Mouse (Mus musculus) cerebellum, adult 2 months (tissue): ENCODE results near the gene Foxp1. TPM values are rescaled to one million over a fixed set of nuclear protein-coding genes. Genes with fewer than 3 reads are reported as not detected.

Source experiments
- DNase-seq, 2 experiments: peaks; one replicate each; pipeline ENCODE4 v3.0.0; 2021
- H3K27ac ChIP-seq: fragments of 200-500 bp; 2 replicates; pipeline ENCODE4 v1.5.1; 2012; ENCODE audit warnings: low read length, control low read depth, inconsistent platforms; ENCODE audit not compliant: insufficient read depth
- H3K27me3 ChIP-seq: fragments of 200-500 bp; 2 replicates; pipeline ENCODE4 v1.6.1; 2012; ENCODE audit warnings: inconsistent platforms, mild to moderate bottlenecking, low read length, moderate library complexity; ENCODE audit not compliant: control insufficient read depth, insufficient read depth
- H3K4me1 ChIP-seq: fragments of 200-500 bp; 2 replicates; pipeline ENCODE4 v1.6.1; 2011; ENCODE audit warnings: low read length; ENCODE audit not compliant: control insufficient read depth, insufficient read depth
- H3K4me3 ChIP-seq: fragments of 200-500 bp; replicated peaks from 2 replicates; pipeline ENCODE3; 2011; ENCODE audit warnings: mild to moderate bottlenecking, low read depth, low read length, control low read depth; ENCODE audit not compliant: insufficient read depth
- CTCF ChIP-seq: fragments of 200-500 bp; IDR thresholded peaks from 2 replicates; pipeline ENCODE4 v1.5.1; 2011; ENCODE audit warnings: low read depth, mild to moderate bottlenecking, control low read depth, low read length, moderate library complexity, borderline replicate concordance; ENCODE audit not compliant: insufficient read depth
- POLR2A ChIP-seq: fragments of 200-500 bp; IDR thresholded peaks from 2 replicates; pipeline ENCODE4 v1.6.1; 2011; ENCODE audit warnings: low read length, control low read depth, borderline replicate concordance; ENCODE audit not compliant: insufficient read depth
- WGBS: fragments of 180-500 bp; shearing (Covaris S2); methylation state at CpG from one replicate; pipeline ENCODE4 v1.1.7; 2018; 5-methylcytosine and 5-hydroxymethylcytosine counted together
- polyA plus RNA-seq: library from polyadenylated mRNA; depleted of rRNA; stranded (reverse); fragments of >200 nt; gene quantifications from 2 replicates; pipeline ENCODE4 v1.2.3, GENCODE M21; 2012

The Foxp1 gene
- polyA plus RNA-seq, 1 experiment, result 21.0 TPM

DNA sequence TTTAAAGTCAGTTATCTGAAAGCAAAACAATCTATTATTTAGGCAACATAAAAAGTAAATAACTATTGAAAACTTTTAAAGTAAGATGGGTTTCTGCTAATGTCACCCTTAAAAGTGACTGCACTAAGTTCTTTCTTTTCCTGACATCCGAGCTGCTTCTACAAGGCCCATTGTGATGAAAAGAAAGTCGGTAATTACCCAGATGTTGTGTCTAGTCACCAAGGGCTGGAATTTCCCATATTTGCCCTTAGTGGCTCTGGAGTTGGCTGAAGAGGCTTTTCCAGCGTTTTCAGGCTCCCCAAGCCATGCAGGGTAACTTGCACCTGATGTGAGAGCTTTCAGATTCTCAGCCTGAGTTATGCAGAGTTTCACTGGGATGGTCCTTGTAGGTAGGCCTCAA is 18.6 kb upstream of the Foxp1 start:
- Histone ChIP-seq H3K4me1 (no peaks in the 10 kb centered on the region), H3K4me3 (no peak overlapping the region), H3K27ac (no peak overlapping the region), H3K27me3 (no peaks in the 10 kb centered on the region)
- no peak for TF ChIP-seq POLR2A
- WGBS, result 73% methylated on average over 3 of the region's 3 CpGs
- DNase-seq, result no peak

DNA sequence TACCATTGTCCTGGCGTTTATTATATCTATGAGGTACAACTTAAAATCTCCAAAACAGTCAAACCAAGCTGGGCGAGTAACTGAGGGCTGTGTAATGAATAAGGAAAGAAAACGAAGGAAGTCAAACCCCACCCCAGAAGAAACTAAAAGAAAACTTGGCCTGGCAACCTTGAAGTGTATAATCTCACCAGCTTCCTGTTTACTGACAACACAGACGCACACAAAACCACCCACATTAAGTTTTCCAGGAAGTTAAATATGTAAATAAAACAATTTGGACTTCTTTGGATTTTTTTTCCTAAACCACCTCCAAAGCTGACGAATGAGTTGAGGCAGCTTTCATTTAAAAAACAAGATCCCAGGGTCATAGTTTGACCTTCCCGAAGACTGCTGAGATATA is 18.1 kb upstream of the Foxp1 start:
- Histone ChIP-seq H3K27ac (no peak overlapping the region), H3K27me3 (no peaks in the 10 kb centered on the region), H3K4me3 (no peak overlapping the region), H3K4me1 (no peaks in the 10 kb centered on the region)
- no peak for DNase-seq
- 88% methylated on average over 6 of the region's 6 CpGs for WGBS
- TF ChIP-seq POLR2A (no peak), CTCF (no peak)

DNA sequence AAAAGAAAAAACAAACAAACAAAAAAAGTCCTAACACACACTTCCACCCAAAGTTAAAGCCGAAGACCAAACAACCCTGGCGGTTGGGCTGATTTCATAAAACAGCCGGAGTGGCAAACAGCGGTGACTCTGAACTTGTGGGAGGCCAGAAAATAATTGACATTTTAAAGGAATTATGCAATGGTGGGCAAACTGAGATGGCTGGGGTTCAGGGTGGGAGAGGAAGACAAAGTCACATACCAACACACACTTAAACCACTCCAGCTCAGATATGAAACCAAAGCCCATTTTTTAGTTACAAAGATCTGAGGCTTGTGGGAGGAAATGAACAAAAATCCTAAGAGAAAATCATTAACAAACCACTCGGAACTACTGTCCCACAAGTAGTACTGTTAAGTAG is 17.6 kb upstream of the Foxp1 start:
- no peak for DNase-seq
- TF ChIP-seq POLR2A, result no peak
- TF ChIP-seq CTCF, result no peak
- H3K27me3 ChIP-seq, result no peaks in the 10 kb centered on the region
- H3K27ac ChIP-seq, result no peak overlapping the region
- WGBS, result 90% methylated on average over 5 of the region's 5 CpGs
- H3K4me1 ChIP-seq, result no peaks in the 10 kb centered on the region; the same call in 1 of the 2 replicates
- H3K4me3 ChIP-seq, result no peak overlapping the region

DNA sequence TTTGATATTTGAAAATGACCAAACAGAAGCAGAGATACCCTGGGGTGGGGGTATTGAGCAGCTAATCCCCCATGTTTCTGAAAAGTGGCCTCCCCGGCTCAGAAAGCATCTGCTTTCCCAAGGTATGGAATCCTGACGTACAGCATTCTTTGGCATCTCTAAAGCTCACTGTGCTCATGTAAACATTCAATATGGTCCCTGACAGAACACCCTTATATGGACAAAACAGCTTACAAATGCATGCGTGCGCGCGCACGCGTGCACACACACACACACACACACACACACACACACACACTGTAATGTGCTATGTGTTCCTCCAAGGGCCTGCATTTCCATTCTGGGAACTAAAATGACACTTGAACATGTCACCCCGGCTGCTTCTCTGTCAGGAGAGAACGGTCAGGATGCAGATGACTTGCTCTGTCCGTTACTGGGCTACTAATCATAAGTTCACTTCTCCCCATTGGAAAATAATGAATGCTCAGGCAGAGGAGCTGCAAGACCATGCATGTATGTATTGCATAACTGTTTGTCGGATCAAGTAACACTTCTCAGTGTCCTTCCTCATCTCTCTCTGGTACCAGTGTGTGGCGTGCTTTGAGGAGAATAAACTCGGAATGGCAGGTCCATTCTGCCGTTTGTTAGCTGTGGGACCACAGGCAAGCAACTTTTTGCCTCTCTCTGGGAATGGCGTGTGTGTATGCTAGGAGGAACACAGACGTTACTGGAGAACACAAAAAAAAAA is 15.8 kb upstream of the Foxp1 start:
- Histone ChIP-seq H3K27me3 (no peaks in the 10 kb centered on the region), H3K4me1 (peaks cover 5% of the 10 kb centered on the region), H3K27ac (no peak overlapping the region), H3K4me3 (no peak overlapping the region)
- TF ChIP-seq POLR2A, result no peak
- TF ChIP-seq CTCF, result no peak
- 91% methylated on average over 17 of the region's 17 CpGs for WGBS
- DNase-seq, result no peak

DNA sequence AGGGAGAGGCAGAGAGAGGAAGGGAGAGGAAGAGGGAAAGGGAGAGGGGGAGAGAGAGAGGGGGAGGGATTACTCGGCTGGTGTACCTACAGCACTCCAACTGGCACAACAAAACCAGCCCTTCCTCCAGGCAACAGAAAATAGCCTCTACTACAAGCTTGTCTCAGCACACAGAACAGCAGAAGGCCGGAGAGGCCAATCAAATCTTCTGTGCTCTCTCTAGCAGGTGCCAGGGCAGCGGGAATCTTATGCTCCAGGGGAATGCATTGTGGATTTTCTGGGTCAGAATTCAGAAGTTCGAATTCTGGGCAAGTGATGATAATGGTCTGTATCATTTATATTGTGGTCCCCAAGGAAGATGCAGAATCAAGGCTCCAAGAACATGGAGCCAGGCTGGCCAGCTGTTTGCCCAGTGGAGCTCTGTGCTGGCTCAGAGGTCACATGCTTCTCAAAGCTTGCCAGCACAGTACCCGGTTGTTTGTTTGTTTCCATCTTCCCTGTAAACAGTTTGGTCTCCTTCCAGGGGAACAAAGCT is 11.8 kb upstream of the Foxp1 start:
- Histone ChIP-seq H3K27ac (peak overlapping the region; percentile 72), H3K27me3 (no peaks in the 10 kb centered on the region), H3K4me3 (no peak overlapping the region), H3K4me1 (peaks cover 5% of the 10 kb centered on the region)
- 12% methylated on average over 5 of the region's 5 CpGs for WGBS
- no peak for TF ChIP-seq POLR2A
- no peak for TF ChIP-seq CTCF
- DNase-seq, result peak; percentile 46 to 72

DNA sequence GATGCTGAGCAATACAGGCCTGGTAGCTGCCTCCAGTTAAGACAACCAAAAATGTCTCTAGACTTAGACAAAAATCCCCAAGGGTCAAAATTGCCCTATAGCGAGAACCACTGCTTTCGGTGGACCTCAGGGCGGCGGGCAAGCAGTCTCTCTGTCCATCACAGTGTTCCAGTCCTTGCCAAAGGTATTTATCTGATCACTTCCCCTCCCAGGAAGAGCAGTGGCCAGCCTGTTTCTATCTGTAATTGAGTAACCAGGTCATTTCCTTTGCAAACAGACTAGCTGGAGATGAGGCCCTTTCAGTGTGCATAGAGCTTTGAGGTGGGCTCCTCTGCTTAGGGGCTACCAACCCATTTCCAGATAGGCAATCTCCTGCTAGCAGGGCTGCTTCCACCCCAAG is 9.9 kb upstream of the Foxp1 start:
- DNase-seq, result no peak
- Histone ChIP-seq H3K27me3 (no peaks in the 10 kb centered on the region), H3K27ac (no peak overlapping the region), H3K4me1 (peaks cover 5% of the 10 kb centered on the region), H3K4me3 (no peak overlapping the region)
- TF ChIP-seq POLR2A, result no peak
- TF ChIP-seq CTCF, result no peak
- 97% methylated on average over 4 of the region's 4 CpGs for whole genome bisulfite sequencing

DNA sequence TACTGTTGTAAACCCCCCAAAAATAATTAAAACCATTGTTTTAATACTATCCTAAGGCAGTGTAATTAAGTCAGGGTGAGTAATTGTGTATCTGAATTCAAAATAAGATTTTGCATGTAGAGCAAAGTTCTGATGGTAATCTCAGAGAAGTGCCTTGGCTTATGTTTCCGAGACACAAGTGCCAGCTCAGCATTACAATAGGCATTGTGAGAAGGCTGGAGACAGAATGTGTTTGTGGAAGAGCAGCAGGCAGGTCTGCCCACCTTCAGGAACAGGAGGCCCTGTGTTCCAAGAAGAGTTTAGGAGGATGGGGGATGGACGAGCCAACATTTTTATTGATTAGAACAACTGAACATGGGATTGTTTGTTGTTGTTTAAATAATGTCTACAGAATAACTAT is 6.5 kb upstream of the Foxp1 start:
- 92% methylated on average over 2 of the region's 2 CpGs for WGBS
- TF ChIP-seq CTCF, result no peak
- no peak for TF ChIP-seq POLR2A

DNA sequence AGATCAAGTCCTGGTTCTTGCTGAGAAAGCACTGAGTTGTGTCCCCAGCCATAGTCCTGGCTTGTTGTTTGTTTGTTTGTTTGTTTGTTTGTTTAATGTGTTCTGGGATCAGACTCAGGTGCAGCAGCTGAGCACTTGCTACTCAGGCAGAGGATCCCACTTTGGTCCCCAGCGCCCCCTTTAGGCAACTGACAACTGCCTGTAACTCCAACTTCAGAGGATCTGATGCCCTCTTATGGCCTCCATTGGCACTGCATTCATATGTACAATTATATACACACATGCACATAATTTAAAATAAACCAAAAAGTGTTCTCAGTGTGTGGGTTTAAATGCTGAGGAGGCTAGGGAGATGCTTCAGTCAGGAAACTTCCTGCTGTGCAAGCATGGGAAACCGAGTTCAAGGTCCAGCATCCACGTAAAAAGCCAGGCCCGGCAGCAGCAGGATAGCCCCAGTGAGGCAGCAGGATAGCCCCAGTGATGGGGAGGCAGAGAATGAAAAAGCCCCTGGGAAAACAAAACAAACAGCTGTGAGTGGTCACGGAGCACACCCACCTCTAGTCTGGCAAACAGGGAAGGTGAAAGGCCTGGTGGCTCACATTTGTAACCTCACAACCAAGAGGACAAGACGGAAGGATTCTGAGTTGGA is 5.1 kb upstream of the Foxp1 start:
- no peak for DNase-seq
- Histone ChIP-seq H3K27ac (no peak overlapping the region), H3K4me1 (no peaks in the 10 kb centered on the region), H3K4me3 (no peak overlapping the region), H3K27me3 (no peaks in the 10 kb centered on the region)
- WGBS, result 97% methylated on average over 6 of the region's 6 CpGs
- TF ChIP-seq CTCF (no peak), POLR2A (no peak)

More for the DNA sequence above, 6.5 kb upstream of the Foxp1 start:
- Histone ChIP-seq H3K4me1 (no peaks in the 10 kb centered on the region), H3K27me3 (no peaks in the 10 kb centered on the region), H3K4me3 (no peak overlapping the region), H3K27ac (no peak overlapping the region)
- no peak for DNase-seq
